Mouse (Mus musculus) MEL (cell line): Measurements from ENCODE around the gene Cog6.

ENCODE experiments used
- BHLHE40 ChIP-seq: IDR thresholded peaks from 2 replicates; pipeline ENCODE4 v1.6.1; 2012; ENCODE audit warnings: low read depth, mild to moderate bottlenecking, inconsistent platforms, low read length, improper control_type of control experiment, borderline replicate concordance
- CTCF ChIP-seq, 3 experiments: IDR thresholded peaks in 2 of 3; conservative IDR thresholded peaks in 1 of 3; 2 replicates each; pipeline ENCODE4 v1.5.1; 2011 to 2012; ENCODE audit warnings: low read length in 3 of 3, low read depth in 2 of 3, mild to moderate bottlenecking in 2 of 3, improper control_type of control experiment in 1 of 3, inconsistent platforms in 1 of 3, mixed read lengths in 1 of 3, moderate library complexity in 1 of 3; ENCODE audit not compliant: control insufficient read depth in 1 of 3, insufficient read depth in 1 of 3, poor library complexity in 1 of 3, severe bottlenecking in 1 of 3
- GATA1 ChIP-seq: IDR thresholded peaks from 2 replicates; pipeline ENCODE4 v1.6.1; 2011; ENCODE audit warnings: low read depth, low read length, improper control_type of control experiment
- MAX ChIP-seq: IDR thresholded peaks from 2 replicates; pipeline ENCODE4 v1.6.1; 2011; ENCODE audit warnings: low read length, improper control_type of control experiment
- MEF2A ChIP-seq: IDR thresholded peaks from 2 replicates; pipeline ENCODE4 v1.6.1; 2014; ENCODE audit warnings: low read depth, mild to moderate bottlenecking, inconsistent platforms, low read length, improper control_type of control experiment; ENCODE audit not compliant: poor library complexity, insufficient replicate concordance, severe bottlenecking; ENCODE audit errors: extremely low read depth
- NELFE ChIP-seq: IDR thresholded peaks from 2 replicates; pipeline ENCODE4 v1.6.1; 2011; ENCODE audit warnings: low read depth, low read length, improper control_type of control experiment
- NRF1 ChIP-seq: IDR thresholded peaks from 2 replicates; pipeline ENCODE4 v1.6.1; 2014; ENCODE audit warnings: low read depth, mild to moderate bottlenecking, inconsistent platforms, low read length, improper control_type of control experiment, moderate library complexity; ENCODE audit not compliant: poor library complexity, insufficient read depth, severe bottlenecking
- POLR2A ChIP-seq, 2 experiments: IDR thresholded peaks; 2 replicates each; pipeline ENCODE4 v1.6.1; 2011 to 2012; ENCODE audit warnings: low read length in 2 of 2, mild to moderate bottlenecking in 2 of 2, control low read depth in 1 of 2, improper control_type of control experiment in 1 of 2, low read depth in 1 of 2, moderate library complexity in 1 of 2; ENCODE audit not compliant: control insufficient read depth in 1 of 2, insufficient read depth in 1 of 2, poor library complexity in 1 of 2
- RCOR1 ChIP-seq: IDR thresholded peaks from 2 replicates; pipeline ENCODE4 v1.6.1; 2012; ENCODE audit warnings: low read depth, mild to moderate bottlenecking, inconsistent platforms, low read length, improper control_type of control experiment
- SMC3 ChIP-seq: IDR thresholded peaks from 2 replicates; pipeline ENCODE4 v1.6.1; 2011; ENCODE audit warnings: low read depth, low read length, improper control_type of control experiment

DNA sequence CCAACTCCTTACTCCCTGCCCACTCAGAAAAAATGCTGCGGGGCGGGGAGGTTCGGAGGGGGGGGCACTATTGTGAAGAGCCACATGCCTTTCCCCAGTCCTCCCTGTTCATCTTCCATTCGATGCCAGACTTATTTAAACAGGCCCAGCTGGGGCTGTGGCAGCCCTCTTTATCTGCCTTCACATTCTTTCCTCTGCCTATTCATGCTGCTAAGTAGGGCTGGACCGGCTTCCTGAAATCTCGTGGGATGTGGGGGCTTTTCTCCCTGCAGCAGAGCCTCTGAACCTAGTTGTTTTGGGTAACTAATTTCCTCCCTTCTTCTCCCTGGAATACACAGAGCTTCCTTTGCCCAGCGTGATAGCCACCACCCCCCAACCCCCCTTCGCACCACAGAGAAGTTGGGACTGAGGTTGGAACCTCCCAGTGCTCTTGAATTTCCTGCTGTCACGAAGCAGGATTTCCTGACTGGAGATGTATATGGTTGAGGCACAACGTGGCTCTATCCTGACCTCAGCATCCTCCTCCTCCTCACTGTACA lies 61.5 kb downstream of the Cog6 start:
- TF ChIP-seq MAX: no peak
- TF ChIP-seq SMC3: no peak
- TF ChIP-seq CTCF (IDR thresholded peaks at IDR 0.05 in 2 of 3, conservative IDR thresholded peaks at IDR 0.05 in 1 of 3; ENCODE audit: control insufficient read depth in 1 of 3, insufficient read depth in 1 of 3, low read depth in 2 of 3, low read length in 3 of 3, poor library complexity in 1 of 3, severe bottlenecking in 1 of 3): no peak
- TF ChIP-seq MEF2A: no peak
- TF ChIP-seq NELFE: no peak
- TF ChIP-seq POLR2A (IDR thresholded peaks at IDR 0.05; ENCODE audit: control insufficient read depth in 1 of 2, insufficient read depth in 1 of 2, low read depth in 1 of 2, low read length in 2 of 2, poor library complexity in 1 of 2): no peak
- TF ChIP-seq BHLHE40: no peak
- no peak for TF ChIP-seq GATA1
- no peak for TF ChIP-seq NRF1
- TF ChIP-seq RCOR1: no peak
